Mouse (Mus musculus) megakaryocyte, embryonic 14.5 days (primary cell): ENCODE measurements around the gene Elk3. TPM values are rescaled to one million over a fixed set of nuclear protein-coding genes. Genes with fewer than 3 reads are reported as not detected.

Experiments used
- H3K27me3 ChIP-seq: replicated peaks from 2 replicates; pipeline ENCODE3; 2012; ENCODE audit warnings: inconsistent platforms
- H3K36me3 ChIP-seq: replicated peaks from 2 replicates; pipeline ENCODE3; 2012; ENCODE audit warnings: low read length, inconsistent platforms, mixed read lengths
- H3K4me1 ChIP-seq: 2 replicates; pipeline ENCODE4 v1.6.1; 2012; ENCODE audit warnings: inconsistent platforms
- H3K4me3 ChIP-seq: replicated peaks from 2 replicates; pipeline ENCODE3; 2012; ENCODE audit warnings: moderate library complexity, mild to moderate bottlenecking, inconsistent platforms
- H3K9me3 ChIP-seq: 2 replicates; pipeline ENCODE4 v1.6.1; 2012; ENCODE audit warnings: inconsistent platforms
- FLI1 ChIP-seq: IDR thresholded peaks from 2 replicates; pipeline ENCODE4 v1.6.1; 2012; ENCODE audit warnings: low read length, inconsistent platforms, mixed read lengths
- GATA1 ChIP-seq: IDR thresholded peaks from 3 replicates; pipeline ENCODE4 v1.6.1; 2012; ENCODE audit warnings: mixed read lengths, low read length, inconsistent platforms, borderline replicate concordance
- polyA plus RNA-seq: library from polyadenylated mRNA; stranded (reverse); fragments of >175 nt; gene quantifications from 2 replicates; pipeline ENCODE4 v1.2.3, GENCODE M21; 2012; ENCODE audit warnings: low replicate concordance; ENCODE audit not compliant: insufficient read depth

The Elk3 gene
- polyA plus RNA-seq, 1 experiment: 12.6 TPM

DNA sequence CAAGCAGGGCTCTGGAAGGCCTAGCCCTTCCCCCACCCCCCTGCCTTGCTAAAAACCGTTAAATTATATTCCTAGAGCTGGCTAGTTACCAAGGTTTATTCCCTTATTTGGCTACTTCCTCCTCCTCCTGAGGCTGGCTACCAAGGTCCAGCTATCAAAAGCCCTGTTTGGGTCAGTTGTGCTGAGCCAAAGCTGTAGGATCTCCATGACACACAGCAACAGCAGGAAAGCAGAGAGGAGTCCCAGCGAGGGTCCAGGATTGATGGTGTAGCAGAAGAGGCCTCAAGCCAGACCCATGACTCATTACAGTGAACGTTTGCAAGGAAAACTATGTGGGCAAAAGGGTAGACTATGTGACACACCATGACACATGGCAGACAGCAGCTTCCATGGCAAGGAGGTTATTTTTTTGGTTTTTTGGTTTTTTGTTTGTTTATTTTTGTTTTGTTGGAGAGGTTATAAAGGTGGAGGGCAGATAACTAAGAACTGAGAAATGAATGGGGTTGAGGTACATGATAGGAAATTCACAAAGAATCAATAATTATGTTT lies 21.4 kb upstream of the Elk3 start:
- Histone ChIP-seq H3K4me3 (no peak overlapping the region), H3K4me1 (peaks cover 40% of the 10 kb centered on the region), H3K27me3 (no peaks in the 10 kb centered on the region), H3K36me3 (no peaks in the 10 kb centered on the region), H3K9me3 (no peaks in the 10 kb centered on the region)
- TF ChIP-seq GATA1: no peak
- no peak for TF ChIP-seq FLI1

DNA sequence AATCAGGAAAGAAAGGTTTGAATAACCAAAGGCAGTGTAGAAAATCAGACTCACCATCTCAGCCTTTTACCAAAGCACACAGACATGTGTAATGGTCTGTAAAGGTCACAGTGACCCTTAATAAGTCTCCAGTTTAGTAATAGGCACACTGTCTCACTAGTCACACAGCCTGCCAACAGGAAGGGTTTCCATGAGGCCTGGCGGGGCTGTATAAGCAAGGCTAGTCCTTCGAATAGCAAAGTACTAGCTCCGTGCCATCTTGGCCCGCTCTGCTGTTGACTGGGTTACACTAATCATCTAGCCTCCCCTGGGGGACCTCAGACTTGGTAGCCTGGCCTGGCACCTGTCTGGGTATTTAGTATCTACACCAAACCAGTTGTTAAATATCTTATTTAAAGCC lies 20.6 kb upstream of the Elk3 start:
- Histone ChIP-seq H3K4me3 (no peak overlapping the region), H3K9me3 (no peaks in the 10 kb centered on the region)

DNA sequence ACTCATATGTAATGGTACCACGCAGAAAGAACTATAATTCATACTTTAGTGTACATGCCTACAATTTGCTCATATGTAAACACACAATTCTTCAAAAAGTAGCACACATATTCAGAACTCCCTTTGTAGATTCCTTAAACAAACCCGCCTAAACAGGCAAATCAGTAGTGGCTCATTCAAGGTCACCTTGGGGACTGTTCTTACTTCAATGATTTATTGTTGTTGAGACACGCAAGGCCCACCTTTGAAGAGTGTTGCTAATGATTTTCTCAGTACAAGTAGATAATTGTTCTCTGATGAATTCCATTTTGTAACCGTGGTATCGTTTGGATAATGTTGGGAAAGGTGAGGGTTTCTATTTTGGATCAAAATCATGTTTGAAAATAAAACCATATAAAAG lies 17.4 kb upstream of the Elk3 start:
- no peaks in the 10 kb centered on the region for H3K9me3 ChIP-seq
- no peak for TF ChIP-seq GATA1
- TF ChIP-seq FLI1: no peak
- H3K4me3 ChIP-seq: no peak overlapping the region

More for the DNA sequence above, 20.6 kb upstream of the Elk3 start:
- H3K27me3 ChIP-seq: no peaks in the 10 kb centered on the region
- H3K36me3 ChIP-seq: no peaks in the 10 kb centered on the region
- peaks cover 37% of the 10 kb centered on the region for H3K4me1 ChIP-seq
- TF ChIP-seq GATA1 (no peak), FLI1 (no peak)

DNA sequence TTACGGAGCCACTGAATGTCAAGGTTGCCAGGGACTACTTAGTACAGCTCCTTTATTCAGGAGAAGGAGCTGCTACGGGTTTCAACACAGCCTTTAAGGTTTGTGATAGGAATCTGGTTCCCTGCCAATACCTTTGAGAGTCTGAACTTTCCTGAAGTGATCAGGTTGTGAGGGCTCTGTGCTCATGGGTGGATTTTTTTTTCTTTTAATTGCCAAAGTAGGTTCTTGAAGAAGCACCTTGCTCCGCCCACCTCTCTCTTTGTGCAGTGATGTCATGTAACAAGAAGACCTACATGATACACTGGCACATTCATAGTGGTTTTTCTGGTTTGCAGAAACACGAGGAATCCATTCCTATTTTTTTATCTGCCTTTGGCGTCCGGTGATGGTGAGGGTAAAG lies 16.3 kb upstream of the Elk3 start:
- H3K4me1 ChIP-seq: peaks cover 26% of the 10 kb centered on the region
- no peaks in the 10 kb centered on the region for H3K36me3 ChIP-seq
- no peaks in the 10 kb centered on the region for H3K27me3 ChIP-seq
- H3K9me3 ChIP-seq: no peaks in the 10 kb centered on the region
- H3K4me3 ChIP-seq: no peak overlapping the region
- TF ChIP-seq GATA1: no peak

More for the DNA sequence above, 17.4 kb upstream of the Elk3 start:
- H3K27me3 ChIP-seq: no peaks in the 10 kb centered on the region
- H3K36me3 ChIP-seq: no peaks in the 10 kb centered on the region
- peaks cover 36% of the 10 kb centered on the region for H3K4me1 ChIP-seq

DNA sequence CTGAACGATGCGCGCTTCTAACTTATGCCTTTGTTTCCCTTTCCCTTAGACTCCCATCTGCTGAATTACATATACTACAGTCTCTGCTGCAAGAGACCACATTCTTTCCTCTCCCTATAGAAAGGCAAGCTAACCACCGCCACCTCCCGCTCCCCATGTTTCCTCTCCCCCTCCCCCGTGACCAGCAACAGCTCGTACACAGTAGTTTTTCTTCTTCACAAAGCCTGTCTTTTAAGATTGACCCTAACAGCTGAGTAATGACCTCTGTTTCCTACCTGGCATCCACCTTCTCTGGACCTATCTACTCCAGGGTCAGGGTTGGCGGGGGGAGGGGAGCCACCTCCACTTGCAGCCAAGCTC lies 15.8 kb upstream of the Elk3 start:
- Histone ChIP-seq H3K27me3 (peaks cover 1% of the 10 kb centered on the region), H3K9me3 (no peaks in the 10 kb centered on the region), H3K36me3 (no peaks in the 10 kb centered on the region), H3K4me1 (peaks cover 24% of the 10 kb centered on the region), H3K4me3 (no peak overlapping the region)
- no peak for TF ChIP-seq GATA1
- no peak for TF ChIP-seq FLI1

DNA sequence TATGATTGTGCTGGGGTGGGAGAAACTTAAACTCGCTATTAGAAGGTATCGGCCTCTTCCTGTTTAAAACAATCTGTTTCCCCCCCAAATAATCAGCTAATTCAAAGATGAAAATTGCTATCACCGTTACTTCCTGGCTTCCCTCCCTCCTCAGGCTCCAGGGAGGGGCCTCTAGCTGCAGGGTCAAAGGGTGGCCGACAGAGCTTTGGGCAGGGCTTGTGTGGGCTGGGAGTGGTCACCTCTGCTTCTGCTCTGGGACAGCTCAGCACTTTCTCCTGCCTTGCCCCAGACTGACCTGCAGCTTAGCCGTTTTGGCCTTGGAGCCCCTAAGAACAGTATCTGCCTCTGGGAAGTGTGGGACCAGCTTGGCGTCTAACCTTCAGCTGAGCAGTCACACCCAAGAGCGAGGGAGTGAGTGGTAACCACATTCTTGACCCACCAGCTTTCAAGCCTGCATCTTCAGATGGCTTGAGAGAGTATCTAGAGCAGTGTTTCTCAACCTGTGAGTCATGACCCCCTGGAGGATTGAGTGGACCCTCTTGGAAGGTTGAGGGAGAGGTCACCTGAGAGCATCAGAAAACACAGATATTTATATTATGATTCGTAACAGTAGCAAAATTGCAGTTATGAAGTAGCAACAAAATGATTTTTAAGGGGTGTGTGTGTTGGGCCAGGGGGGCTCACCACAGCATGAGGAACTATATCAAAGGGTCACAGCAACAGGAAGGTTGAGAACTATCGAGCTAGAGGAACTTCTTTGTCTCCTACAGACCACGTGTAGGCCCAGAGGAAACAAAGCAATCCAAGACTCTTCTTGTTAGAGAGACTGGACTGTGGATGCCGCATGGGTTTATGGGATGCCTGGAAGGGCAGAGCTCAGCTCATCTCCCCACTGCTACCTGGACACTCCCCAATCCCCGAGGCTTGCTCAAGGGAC lies 15.1 kb upstream of the Elk3 start:
- Histone ChIP-seq H3K27me3 (peaks cover 2% of the 10 kb centered on the region), H3K4me3 (peak overlapping the region; percentile 57), H3K9me3 (no peaks in the 10 kb centered on the region), H3K36me3 (no peaks in the 10 kb centered on the region), H3K4me1 (peaks cover 24% of the 10 kb centered on the region)
- TF ChIP-seq GATA1: no peak
- no peak for TF ChIP-seq FLI1

DNA sequence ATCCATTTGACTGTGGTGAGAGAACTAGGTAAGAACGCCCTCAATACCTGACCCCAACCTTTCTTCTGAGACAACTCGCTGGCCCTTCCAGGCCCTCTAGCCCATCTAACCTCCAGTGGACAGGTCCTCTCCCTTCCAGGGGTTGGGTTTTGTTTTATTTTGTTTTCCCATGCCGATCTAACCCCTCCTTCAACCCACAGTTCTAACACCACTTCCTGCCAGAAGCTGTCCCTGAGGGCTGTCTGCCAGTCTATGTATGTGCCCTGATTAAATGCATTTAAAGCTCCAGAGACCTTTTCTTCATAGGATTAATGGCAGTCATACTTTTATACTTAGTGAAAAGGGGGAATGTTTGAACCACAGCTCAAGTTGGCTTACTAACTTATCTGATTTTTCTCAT lies 14.4 kb upstream of the Elk3 start:
- no peaks in the 10 kb centered on the region for H3K36me3 ChIP-seq
- H3K27me3 ChIP-seq: peaks cover 2% of the 10 kb centered on the region
- peaks cover 24% of the 10 kb centered on the region for H3K4me1 ChIP-seq
- TF ChIP-seq GATA1: no peak
- TF ChIP-seq FLI1: no peak
- no peaks in the 10 kb centered on the region for H3K9me3 ChIP-seq
- no peak overlapping the region for H3K4me3 ChIP-seq

DNA sequence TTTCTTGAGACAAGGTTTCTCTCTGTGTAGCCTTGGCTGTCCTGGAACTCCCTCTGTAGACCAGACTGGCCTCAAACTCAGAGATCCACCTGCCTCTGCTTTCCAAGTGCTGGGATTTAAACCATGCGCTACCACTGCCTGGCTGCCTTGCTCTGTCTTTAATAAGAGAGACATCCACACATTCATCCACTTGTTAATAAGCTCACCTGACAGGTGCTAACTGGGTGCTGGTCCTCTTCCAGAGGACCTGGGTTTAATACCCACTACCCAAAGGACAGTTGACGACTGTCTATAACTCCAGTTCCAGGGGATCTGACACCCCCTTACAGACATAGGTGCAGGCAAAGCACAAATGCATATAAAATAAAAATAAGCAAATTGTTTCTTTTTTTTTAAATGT lies 13.5 kb upstream of the Elk3 start:
- peaks cover 24% of the 10 kb centered on the region for H3K4me1 ChIP-seq
- no peak overlapping the region for H3K4me3 ChIP-seq
- no peaks in the 10 kb centered on the region for H3K36me3 ChIP-seq
- H3K27me3 ChIP-seq: peaks cover 2% of the 10 kb centered on the region
- H3K9me3 ChIP-seq: no peaks in the 10 kb centered on the region
- TF ChIP-seq GATA1 (no peak), FLI1 (no peak)

DNA sequence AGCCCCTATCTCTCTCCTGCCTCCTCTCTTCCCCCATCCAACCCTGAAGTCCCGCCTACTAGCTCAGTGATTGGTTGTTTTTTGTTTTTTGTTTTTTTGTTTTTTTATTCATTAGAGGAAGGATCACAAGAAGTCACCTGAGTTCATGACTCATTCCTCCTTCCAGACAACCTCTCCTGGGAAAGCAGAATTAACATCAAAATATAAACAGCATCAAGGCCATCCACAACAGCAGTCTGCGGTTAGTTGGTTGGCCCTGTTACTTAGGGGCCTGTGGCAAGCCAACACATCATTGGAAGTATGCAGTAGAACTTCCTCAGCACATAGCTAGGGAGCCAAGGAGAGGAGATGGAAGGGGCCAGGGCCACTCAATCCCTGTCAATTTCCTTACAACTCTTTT lies 12.7 kb upstream of the Elk3 start:
- no peak overlapping the region for H3K4me3 ChIP-seq
- H3K4me1 ChIP-seq: peaks cover 24% of the 10 kb centered on the region
- H3K27me3 ChIP-seq: peaks cover 3% of the 10 kb centered on the region
- H3K9me3 ChIP-seq: no peaks in the 10 kb centered on the region
- H3K36me3 ChIP-seq: no peaks in the 10 kb centered on the region
- TF ChIP-seq FLI1 (no peak), GATA1 (no peak)

DNA sequence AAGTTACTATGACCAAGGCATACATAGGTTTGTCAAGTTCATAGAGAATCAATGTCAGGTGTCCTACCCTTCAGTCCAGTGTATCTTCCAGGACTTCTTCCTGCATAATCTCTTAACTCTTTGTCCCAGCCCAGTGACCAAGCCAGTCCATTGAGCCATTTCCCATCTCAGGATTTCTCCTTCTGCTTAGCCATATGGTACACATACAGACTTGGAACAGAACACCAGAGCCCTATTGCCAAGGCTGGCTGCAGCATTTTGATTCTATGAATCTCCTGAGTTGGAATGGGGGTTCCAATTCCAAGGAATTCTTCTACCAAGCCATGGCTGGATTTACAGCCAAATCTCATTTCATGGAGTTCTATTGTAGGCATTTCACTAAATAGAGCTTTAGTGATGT lies 10.8 kb upstream of the Elk3 start:
- TF ChIP-seq FLI1 (no peak), GATA1 (no peak)
- H3K4me3 ChIP-seq: no peak overlapping the region
- peaks cover 28% of the 10 kb centered on the region for H3K4me1 ChIP-seq
- H3K36me3 ChIP-seq: no peaks in the 10 kb centered on the region
- H3K9me3 ChIP-seq: no peaks in the 10 kb centered on the region
- H3K27me3 ChIP-seq: peaks cover 15% of the 10 kb centered on the region
